Mouse (Mus musculus): Measurements from ENCODE around the gene Atp5b. TPM values are rescaled to one million over a fixed set of nuclear protein-coding genes. Genes with fewer than 3 reads are reported as not detected.

Gene Atp5b
- 2,381 and 2,418 TPM in 2 replicates for polyA plus RNA-seq (2014; fragmentation: Nextera tagmentation; extraction: Ambion mirVana)

DNA sequence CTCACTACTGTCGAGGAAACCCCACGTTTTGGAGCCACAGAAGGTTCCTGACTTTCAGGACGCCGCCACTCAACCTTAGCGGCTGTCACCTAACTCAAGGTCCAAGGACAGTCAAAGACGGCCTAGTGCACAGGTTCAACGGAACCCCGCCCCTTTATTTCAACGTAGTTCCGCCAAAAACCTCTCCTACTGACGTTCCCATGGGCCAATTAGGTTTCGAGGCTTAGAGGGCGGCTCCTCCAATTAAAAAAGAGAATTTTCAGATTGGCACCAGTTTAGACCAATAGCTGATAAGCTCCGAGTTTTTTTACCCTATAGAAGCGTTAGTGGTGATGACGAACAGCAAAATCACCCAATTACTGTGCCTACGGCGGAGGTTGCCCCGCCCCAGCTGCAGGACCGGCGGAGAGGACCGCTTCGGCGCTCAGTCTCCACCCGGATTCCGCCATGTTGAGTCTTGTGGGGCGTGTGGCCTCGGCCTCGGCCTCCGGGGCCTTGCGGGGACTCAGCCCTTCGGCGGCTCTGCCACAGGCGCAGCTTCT, at the start of gene Atp5b:
Gene Atp5b (plus strand): TSS at position 394 of the 542 bp plus-strand sequence.
- Histone ChIP-seq H3K4me1 (ENCODE audit: control insufficient read depth, insufficient read depth, low read length) (peaks cover 3% of the 10 kb centered on the region; the same call in 1 of the 2 replicates), H3K4me3 (ENCODE audit: low read depth, low read length) (peak within 1 kb of the TSS; percentile 99), H3K36me3 (ENCODE audit: control insufficient read depth, insufficient read depth, low read length) (peaks cover 8% of the 10 kb centered on the region), H3K4me2 (ENCODE audit: low read depth) (peak within 1 kb of the TSS; percentile 66), H3K9ac (ENCODE audit: low read length) (peak within 1 kb of the TSS; percentile 98), H3K27ac (ENCODE audit: low read depth, low read length) (peak within 1 kb of the TSS; percentile 67; the same call in 1 of the 2 replicates), H3K9me3 (ENCODE audit: control insufficient read depth, low read length) (no peaks in the 10 kb centered on the region), H3K27me3 (ENCODE audit: control insufficient read depth, insufficient read depth, low read length) (no peaks in the 10 kb centered on the region)
- under 1% methylated on average over 34 of the region's 34 CpGs for WGBS
- ATAC-seq (ENCODE audit: insufficient read depth, low FRiP score, low TSS enrichment) (peak; percentile 98), DNase-seq (ENCODE audit: low spot score) (peak; percentile 95)

GRCm38 (mm10) chr10:128036746-128037425, 46.2 kb upstream of the Atp5b start:
- no peaks in the 10 kb centered on the region for H3K9me3 ChIP-seq (ENCODE audit: control insufficient read depth, low read length)

DNA sequence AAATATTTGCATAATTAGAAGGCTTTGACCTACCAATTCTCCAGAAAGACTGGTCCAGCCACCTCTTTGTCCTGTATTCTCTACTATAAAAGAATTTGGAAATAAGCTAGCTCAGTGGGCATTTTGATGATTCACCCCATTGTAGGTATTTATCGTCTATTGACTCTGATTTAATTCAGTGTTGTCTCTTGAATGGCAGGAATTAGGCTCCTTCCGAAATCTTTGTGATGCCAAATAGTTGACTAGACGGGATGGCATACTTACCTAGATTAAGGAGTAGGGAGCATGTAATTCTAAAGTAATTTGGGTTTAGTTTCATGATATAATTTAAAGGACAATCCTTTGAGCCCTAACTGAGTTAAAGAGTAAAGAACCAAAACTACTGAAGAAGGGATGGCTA, 45.2 kb upstream of the Atp5b start:
- Histone ChIP-seq H3K9ac (ENCODE audit: low read length) (no peak overlapping the region), H3K27ac (ENCODE audit: low read depth, low read length) (no peak overlapping the region), H3K4me3 (ENCODE audit: low read depth, low read length) (no peak overlapping the region), H3K36me3 (ENCODE audit: control insufficient read depth, insufficient read depth, low read length) (peaks cover 16% of the 10 kb centered on the region), H3K9me3 (ENCODE audit: control insufficient read depth, low read length) (no peaks in the 10 kb centered on the region), H3K4me2 (ENCODE audit: low read depth) (no peak overlapping the region), H3K27me3 (ENCODE audit: control insufficient read depth, insufficient read depth, low read length) (no peaks in the 10 kb centered on the region), H3K4me1 (ENCODE audit: control insufficient read depth, insufficient read depth, low read length) (peaks cover 13% of the 10 kb centered on the region; the same call in 1 of the 2 replicates)
- DNase-seq (ENCODE audit: low spot score) (no peak), ATAC-seq (ENCODE audit: insufficient read depth, low FRiP score, low TSS enrichment) (no peak)
- WGBS = 80% methylated on average over 3 of the region's 3 CpGs

More at GRCm38 (mm10) chr10:128036746-128037425, 46.2 kb upstream of the Atp5b start:
- ATAC-seq (ENCODE audit: insufficient read depth, low FRiP score, low TSS enrichment) (no peak), DNase-seq (ENCODE audit: low spot score) (peak; percentile 14)
- 8% methylated on average over 10 of the region's 10 CpGs for WGBS
- H3K27me3 ChIP-seq (ENCODE audit: control insufficient read depth, insufficient read depth, low read length) = no peaks in the 10 kb centered on the region
- H3K4me2 ChIP-seq (ENCODE audit: low read depth) = peak overlapping the region; percentile 81
- peak overlapping the region; percentile 98 for H3K4me3 ChIP-seq (ENCODE audit: low read depth, low read length)
- H3K36me3 ChIP-seq (ENCODE audit: control insufficient read depth, insufficient read depth, low read length) = peaks cover 16% of the 10 kb centered on the region
- no peak overlapping the region for H3K27ac ChIP-seq (ENCODE audit: low read depth, low read length)
- H3K4me1 ChIP-seq (ENCODE audit: control insufficient read depth, insufficient read depth, low read length) = peaks cover 13% of the 10 kb centered on the region; the same call in 1 of the 2 replicates
- peak overlapping the region; percentile 99 for H3K9ac ChIP-seq (ENCODE audit: low read length)

DNA sequence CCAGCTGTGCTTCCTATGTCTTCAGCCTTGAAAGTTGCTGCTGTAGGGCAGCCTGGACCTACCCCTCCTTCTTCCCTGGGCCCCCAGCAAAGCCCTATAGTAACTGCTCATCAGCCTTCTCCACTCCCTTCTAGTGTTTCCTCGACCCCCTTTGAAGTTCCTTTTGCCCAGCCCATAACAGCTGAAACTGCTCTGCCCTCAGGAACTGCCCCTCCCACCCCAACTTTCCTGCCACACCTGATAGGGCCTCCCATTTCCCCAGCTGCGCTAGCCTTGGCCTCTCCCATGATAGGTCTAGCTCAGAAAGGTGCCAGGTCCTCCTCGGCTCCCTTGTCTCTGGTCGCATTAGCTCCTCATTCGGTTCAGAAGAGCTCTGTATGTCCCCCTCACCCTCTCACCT, 43.9 kb upstream of the Atp5b start:
- no peak overlapping the region for H3K9ac ChIP-seq (ENCODE audit: low read length)
- H3K36me3 ChIP-seq (ENCODE audit: control insufficient read depth, insufficient read depth, low read length) = peaks cover 18% of the 10 kb centered on the region

DNA sequence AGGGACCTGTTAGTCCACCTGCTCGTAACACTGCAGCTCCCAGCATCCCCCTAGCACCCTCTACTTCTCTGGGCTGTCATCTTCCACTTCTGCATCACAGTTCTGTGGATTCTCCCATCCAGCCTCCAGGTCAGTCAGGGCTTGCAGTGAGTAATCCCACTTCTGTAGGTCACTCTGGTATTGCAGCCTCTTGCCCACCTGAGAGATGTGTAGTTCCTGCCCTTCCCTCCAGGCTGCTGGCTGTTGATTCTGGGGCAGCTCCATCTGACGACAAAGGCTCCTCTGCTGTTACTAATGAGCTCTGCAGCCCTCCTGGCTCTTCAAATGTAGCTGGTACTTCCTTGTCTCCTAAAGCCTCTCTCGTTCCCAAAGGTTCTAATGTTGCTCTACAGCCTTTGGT, 43.2 kb upstream of the Atp5b start:
- ATAC-seq (ENCODE audit: insufficient read depth, low FRiP score, low TSS enrichment) = no peak
- H3K36me3 ChIP-seq (ENCODE audit: control insufficient read depth, insufficient read depth, low read length) = peaks cover 22% of the 10 kb centered on the region

More for the DNA sequence above, 43.9 kb upstream of the Atp5b start:
- no peak for DNase-seq (ENCODE audit: low spot score)
- Histone ChIP-seq H3K27me3 (ENCODE audit: control insufficient read depth, insufficient read depth, low read length) (no peaks in the 10 kb centered on the region), H3K4me1 (ENCODE audit: control insufficient read depth, insufficient read depth, low read length) (peaks cover 13% of the 10 kb centered on the region; the same call in 1 of the 2 replicates), H3K27ac (ENCODE audit: low read depth, low read length) (no peak overlapping the region), H3K9me3 (ENCODE audit: control insufficient read depth, low read length) (no peaks in the 10 kb centered on the region), H3K4me2 (ENCODE audit: low read depth) (no peak overlapping the region), H3K4me3 (ENCODE audit: low read depth, low read length) (no peak overlapping the region)
- 52% methylated on average over 5 of the region's 5 CpGs for WGBS
- ATAC-seq (ENCODE audit: insufficient read depth, low FRiP score, low TSS enrichment) = no peak

GRCm38 (mm10) chr10:128040293-128040692, 42.8 kb upstream of the Atp5b start:
- Histone ChIP-seq H3K4me1 (ENCODE audit: control insufficient read depth, insufficient read depth, low read length) (peaks cover 10% of the 10 kb centered on the region; the same call in 1 of the 2 replicates), H3K27me3 (ENCODE audit: control insufficient read depth, insufficient read depth, low read length) (no peaks in the 10 kb centered on the region), H3K4me2 (ENCODE audit: low read depth) (no peak overlapping the region), H3K27ac (ENCODE audit: low read depth, low read length) (no peak overlapping the region), H3K4me3 (ENCODE audit: low read depth, low read length) (no peak overlapping the region), H3K36me3 (ENCODE audit: control insufficient read depth, insufficient read depth, low read length) (peaks cover 23% of the 10 kb centered on the region), H3K9ac (ENCODE audit: low read length) (no peak overlapping the region), H3K9me3 (ENCODE audit: control insufficient read depth, low read length) (no peaks in the 10 kb centered on the region)
- ATAC-seq (ENCODE audit: insufficient read depth, low FRiP score, low TSS enrichment) (no peak), DNase-seq (ENCODE audit: low spot score) (no peak)
- WGBS = 93% methylated on average over 5 of the region's 5 CpGs

More for the DNA sequence above, 43.2 kb upstream of the Atp5b start:
- no peaks in the 10 kb centered on the region for H3K27me3 ChIP-seq (ENCODE audit: control insufficient read depth, insufficient read depth, low read length)
- peaks cover 10% of the 10 kb centered on the region; the same call in 1 of the 2 replicates for H3K4me1 ChIP-seq (ENCODE audit: control insufficient read depth, insufficient read depth, low read length)
- no peak overlapping the region for H3K9ac ChIP-seq (ENCODE audit: low read length)
- H3K9me3 ChIP-seq (ENCODE audit: control insufficient read depth, low read length) = no peaks in the 10 kb centered on the region
- WGBS = 75% methylated on average over 3 of the region's 3 CpGs
- DNase-seq (ENCODE audit: low spot score) = no peak
- no peak overlapping the region for H3K4me3 ChIP-seq (ENCODE audit: low read depth, low read length)
- H3K4me2 ChIP-seq (ENCODE audit: low read depth) = no peak overlapping the region
- no peak overlapping the region for H3K27ac ChIP-seq (ENCODE audit: low read depth, low read length)

DNA sequence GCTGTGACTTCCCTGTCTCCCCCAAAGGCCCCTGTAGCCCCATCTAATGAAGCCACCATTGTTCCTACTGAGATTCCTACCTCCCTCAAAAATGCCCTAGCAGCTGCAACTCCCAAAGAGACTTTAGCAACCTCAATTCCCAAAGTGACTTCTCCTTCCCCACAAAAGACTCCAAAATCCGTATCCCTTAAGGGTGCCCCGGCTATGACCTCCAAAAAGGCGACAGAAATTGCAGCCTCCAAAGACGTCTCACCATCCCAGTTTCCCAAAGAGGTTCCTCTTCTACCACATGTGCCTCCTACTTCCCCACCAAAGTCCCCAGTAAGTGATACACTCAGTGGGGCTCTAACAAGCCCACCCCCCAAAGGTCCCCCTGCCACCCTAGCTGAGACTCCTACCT, 41.4 kb upstream of the Atp5b start:
- DNase-seq (ENCODE audit: low spot score) = no peak
- Histone ChIP-seq H3K9me3 (ENCODE audit: control insufficient read depth, low read length) (no peaks in the 10 kb centered on the region), H3K27ac (ENCODE audit: low read depth, low read length) (no peak overlapping the region), H3K4me3 (ENCODE audit: low read depth, low read length) (no peak overlapping the region), H3K4me1 (ENCODE audit: control insufficient read depth, insufficient read depth, low read length) (peaks cover 10% of the 10 kb centered on the region; the same call in 1 of the 2 replicates), H3K27me3 (ENCODE audit: control insufficient read depth, insufficient read depth, low read length) (no peaks in the 10 kb centered on the region), H3K4me2 (ENCODE audit: low read depth) (no peak overlapping the region), H3K36me3 (ENCODE audit: control insufficient read depth, insufficient read depth, low read length) (peaks cover 26% of the 10 kb centered on the region), H3K9ac (ENCODE audit: low read length) (no peak overlapping the region)
- ATAC-seq (ENCODE audit: insufficient read depth, low FRiP score, low TSS enrichment) = no peak
- 73% methylated on average over 4 of the region's 4 CpGs for WGBS

DNA sequence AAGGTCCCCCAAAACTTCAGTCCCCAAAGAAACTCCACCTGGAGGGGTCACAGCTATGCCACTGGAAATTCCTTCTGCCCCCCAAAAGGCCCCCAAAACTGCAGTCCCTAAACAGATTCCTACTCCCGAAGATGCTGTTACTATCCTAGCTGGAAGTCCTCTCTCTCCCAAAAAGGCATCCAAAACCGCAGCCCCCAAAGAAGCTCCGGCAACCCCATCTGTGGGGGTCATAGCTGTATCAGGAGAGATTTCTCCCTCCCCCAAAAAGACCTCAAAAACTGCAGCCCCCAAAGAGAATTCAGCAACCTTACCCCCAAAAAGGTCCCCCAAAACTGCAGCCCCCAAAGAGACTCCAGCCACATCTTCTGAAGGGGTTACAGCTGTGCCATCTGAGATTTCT, 40.6 kb upstream of the Atp5b start:
- no peak overlapping the region for H3K27ac ChIP-seq (ENCODE audit: low read depth, low read length)
- WGBS = 94% methylated on average over 3 of the region's 3 CpGs
- H3K4me1 ChIP-seq (ENCODE audit: control insufficient read depth, insufficient read depth, low read length) = peaks cover 4% of the 10 kb centered on the region; the same call in 1 of the 2 replicates
- peaks cover 26% of the 10 kb centered on the region for H3K36me3 ChIP-seq (ENCODE audit: control insufficient read depth, insufficient read depth, low read length)
- H3K9ac ChIP-seq (ENCODE audit: low read length) = no peak overlapping the region
- no peak overlapping the region for H3K4me3 ChIP-seq (ENCODE audit: low read depth, low read length)
- no peaks in the 10 kb centered on the region for H3K27me3 ChIP-seq (ENCODE audit: control insufficient read depth, insufficient read depth, low read length)
- H3K9me3 ChIP-seq (ENCODE audit: control insufficient read depth, low read length) = no peaks in the 10 kb centered on the region
- ATAC-seq (ENCODE audit: insufficient read depth, low FRiP score, low TSS enrichment) (no peak), DNase-seq (ENCODE audit: low spot score) (no peak)
- no peak overlapping the region for H3K4me2 ChIP-seq (ENCODE audit: low read depth)
